Mouse (Mus musculus) retina, postnatal 7 days (tissue): Measurements from ENCODE around the gene 2310061I04Rik.

Source experiments
- DNase-seq: peaks from one replicate; pipeline ENCODE4 v3.0.0-alpha.2; 2012; ENCODE audit warnings: low read depth, low spot score

The 2310061I04Rik gene

GRCm38 (mm10) chr17:35916297-35917142, 19.3 kb upstream of the 2310061I04Rik start, which contains the start of the genes Mrps18b and Ppp1r10:
Mrps18b (minus strand) TSS chr17:35916389.
Ppp1r10 (plus strand) TSS chr17:35916434.
- DNase-seq = peak; percentile 98

- no peak for DNase-seq
These were observed 18.5 kb upstream of the 2310061I04Rik start for GRCm38 (mm10) chr17:35915538-35916296.

GRCm38 (mm10) chr17:35914975-35915374, 17.7 kb upstream of the 2310061I04Rik start:
- DNase-seq = no peak

- peak; percentile 89 for DNase-seq
These were observed 12.7 kb upstream of the 2310061I04Rik start, which contains the start of gene Atat1 for GRCm38 (mm10) chr17:35909919-35910369. Atat1 (minus strand) TSS chr17:35910075.

GRCm38 (mm10) chr17:35909186-35909918, 12.1 kb upstream of the 2310061I04Rik start:
- DNase-seq = no peak

- no peak for DNase-seq
These were observed 10.4 kb upstream of the 2310061I04Rik start for GRCm38 (mm10) chr17:35907609-35908008.

GRCm38 (mm10) chr17:35905587-35905986, 8.4 kb upstream of the 2310061I04Rik start:
- DNase-seq = no peak

- DNase-seq = no peak
These were observed 6.7 kb upstream of the 2310061I04Rik start for GRCm38 (mm10) chr17:35903992-35904355.

GRCm38 (mm10) chr17:35903343-35903991, 6.2 kb upstream of the 2310061I04Rik start:
- no peak for DNase-seq

- no peak for DNase-seq
These were observed 3.4 kb upstream of the 2310061I04Rik start for GRCm38 (mm10) chr17:35900636-35901035.

- no peak for DNase-seq
These were observed 678 bp upstream of the 2310061I04Rik start for GRCm38 (mm10) chr17:35897644-35898573.

GRCm38 (mm10) chr17:35887725-35888124, 9.5 kb downstream of the 2310061I04Rik start:
- no peak for DNase-seq

GRCm38 (mm10) chr17:35883777-35884176, 13.5 kb downstream of the 2310061I04Rik start:
- DNase-seq = no peak

- DNase-seq = no peak
These were observed 14.3 kb downstream of the 2310061I04Rik start for GRCm38 (mm10) chr17:35882924-35883323.

- peak; percentile 93 for DNase-seq
These were observed 17.8 kb downstream of the 2310061I04Rik start, which contains the start of gene Dhx16 for GRCm38 (mm10) chr17:35879245-35880057. Dhx16 (plus strand) TSS chr17:35879819.

- no peak for DNase-seq
These were observed 22.5 kb downstream of the 2310061I04Rik start for GRCm38 (mm10) chr17:35874721-35875120.

- DNase-seq = peak; percentile 79
These were observed 23.3 kb downstream of the 2310061I04Rik start for GRCm38 (mm10) chr17:35873774-35874519.
